Mouse (Mus musculus) natural killer cell, adult 2 months (primary cell): ENCODE measurements around the gene Crisp1.

Experiments
- DNase-seq, 2 experiments: peaks; one replicate each; pipeline ENCODE4 v3.0.0; 2022; ENCODE audit warnings: low spot score in 2 of 2

Gene Crisp1

DNA sequence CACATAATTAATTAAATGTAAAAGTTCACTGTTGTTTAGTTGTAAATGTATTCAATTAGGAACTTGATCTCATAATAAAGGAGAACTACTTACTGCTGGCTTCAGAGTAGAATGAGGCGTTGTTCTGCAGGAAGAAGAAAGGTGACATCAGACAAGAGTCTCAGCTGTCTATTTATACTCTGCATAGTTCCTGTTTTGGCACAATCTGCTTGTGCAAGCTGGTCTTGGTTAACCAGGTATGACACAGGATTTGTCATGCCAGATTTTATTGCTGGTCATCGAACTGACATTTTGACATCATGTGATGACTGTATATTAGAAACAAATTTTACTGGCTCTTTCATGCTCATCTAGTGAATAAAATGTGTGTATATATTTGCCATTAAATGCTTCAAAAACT, at the start of gene Crisp1:
TSS of gene Crisp1 (minus strand) at position 146 of the 400 bp plus-strand sequence.
- DNase-seq, result no peak

DNA sequence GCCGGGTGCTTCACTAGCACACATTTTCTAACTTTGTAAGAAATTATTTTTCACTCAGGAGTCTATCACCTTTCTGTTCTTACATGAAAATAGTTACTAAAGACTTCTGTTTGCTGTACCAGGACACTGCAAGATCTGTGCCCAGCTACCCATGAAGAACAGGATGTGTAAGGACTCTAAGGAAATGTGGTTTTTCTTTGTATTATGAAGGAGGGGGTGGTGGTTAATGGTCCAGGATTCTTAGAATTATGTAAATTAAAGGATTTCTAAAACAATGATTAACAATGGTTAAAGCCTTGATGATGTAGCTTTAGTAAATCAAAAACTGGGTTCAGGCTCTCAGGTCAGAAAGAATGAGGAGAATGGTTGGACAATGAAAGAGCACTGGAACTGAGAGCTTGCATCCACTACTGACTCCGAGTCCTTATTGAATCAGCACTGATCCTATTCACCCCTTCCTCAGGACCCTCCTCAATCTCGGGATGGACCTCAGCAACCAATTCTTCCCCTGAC, 23.5 kb upstream of the Crisp1 start:
- no peak for DNase-seq

DNA sequence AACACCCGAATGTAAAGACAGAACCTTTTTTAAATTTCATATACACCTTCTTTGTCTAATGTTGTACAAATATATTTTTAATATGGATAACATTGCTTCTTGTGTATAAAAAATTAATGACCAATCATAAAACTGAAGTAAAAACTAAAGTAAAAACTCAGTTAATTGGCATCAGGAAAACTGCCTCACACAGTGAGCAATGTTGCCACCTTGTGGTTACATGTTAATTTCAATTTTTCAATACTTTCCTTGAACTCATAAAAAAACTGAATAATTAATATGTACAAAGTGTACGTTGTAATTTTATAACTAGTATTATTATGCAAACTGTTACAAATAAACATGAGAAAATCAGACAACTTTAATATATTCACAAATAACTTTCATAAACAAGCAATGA, 33.6 kb downstream of the Crisp1 start:
- no peak for DNase-seq

DNA sequence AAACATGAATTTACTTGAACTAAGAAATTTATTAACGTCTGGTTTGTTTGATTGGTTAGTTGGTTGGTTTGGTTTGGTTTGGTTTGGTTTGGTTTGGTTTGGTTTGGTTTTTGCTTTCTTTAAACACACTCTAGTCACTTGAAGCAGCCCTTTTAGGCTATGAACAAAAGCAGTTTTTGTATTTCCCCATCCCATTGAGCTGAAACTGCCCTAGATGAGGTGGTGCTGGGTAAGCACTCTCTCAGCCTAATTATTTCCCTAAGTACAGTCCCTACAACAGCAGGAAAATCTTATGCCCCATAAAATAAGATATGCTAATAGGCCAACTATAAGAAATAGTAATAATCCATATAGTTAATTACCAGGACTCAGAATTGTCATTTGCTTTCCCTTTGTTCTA, 43.5 kb downstream of the Crisp1 start:
- DNase-seq, result no peak

DNA sequence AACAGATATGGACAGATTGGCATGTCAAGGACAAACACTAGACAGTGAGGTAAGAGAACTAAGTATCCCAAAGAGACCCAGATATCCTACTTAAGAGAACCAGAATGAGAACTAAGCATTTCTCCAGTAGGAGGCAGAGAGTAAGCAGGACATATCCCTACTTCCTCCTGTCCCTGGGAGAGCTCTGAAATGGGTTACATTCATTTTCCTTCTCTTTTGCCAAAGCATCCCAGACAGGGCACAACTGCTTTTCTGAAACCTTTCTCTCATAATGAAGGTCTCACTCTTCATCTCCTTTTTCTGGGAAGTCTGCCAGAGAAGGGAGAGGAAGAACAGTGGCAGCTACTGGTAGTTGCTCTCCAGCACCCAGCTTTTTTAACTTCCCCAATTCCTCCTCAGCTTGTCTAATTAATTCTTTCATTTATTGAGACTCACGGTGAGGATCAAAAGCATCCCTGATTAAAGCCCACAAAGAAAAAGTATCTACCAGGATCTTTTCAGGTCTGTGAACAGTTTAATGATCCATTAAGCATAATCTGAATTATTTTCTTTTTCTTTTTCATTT, 44.0 kb downstream of the Crisp1 start:
- DNase-seq, result no peak

DNA sequence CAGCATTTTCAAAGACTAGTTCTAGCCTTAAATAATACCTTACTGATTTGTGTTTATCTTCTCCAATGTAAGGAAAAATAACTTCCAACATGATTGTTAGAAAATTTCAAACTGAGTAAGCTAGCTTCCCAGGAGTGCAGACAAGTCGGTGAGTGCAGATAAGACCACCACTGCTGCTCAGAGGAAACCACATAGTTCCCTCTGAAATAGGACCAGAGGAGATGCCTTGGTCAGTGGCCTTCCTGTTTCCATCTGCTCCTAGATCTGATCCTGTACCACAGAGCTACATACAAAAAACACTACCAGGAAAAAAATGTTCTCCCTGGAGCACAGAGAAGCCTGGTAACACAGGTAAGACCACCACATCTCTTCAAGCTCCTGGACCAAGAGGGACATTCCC, 66.5 kb downstream of the Crisp1 start:
- DNase-seq, result no peak
